Mouse (Mus musculus): ENCODE measurements around the gene H2afj. TPM values are rescaled to one million over a fixed set of nuclear protein-coding genes. Genes with fewer than 3 reads are reported as not detected.
A peak's percentile ranks its signal among the peaks of the same experiment; 100 is the strongest.

H2afj gene
- total RNA-seq, 2 experiments from 2014 or later = 64.1 to 73.0 TPM

DNA sequence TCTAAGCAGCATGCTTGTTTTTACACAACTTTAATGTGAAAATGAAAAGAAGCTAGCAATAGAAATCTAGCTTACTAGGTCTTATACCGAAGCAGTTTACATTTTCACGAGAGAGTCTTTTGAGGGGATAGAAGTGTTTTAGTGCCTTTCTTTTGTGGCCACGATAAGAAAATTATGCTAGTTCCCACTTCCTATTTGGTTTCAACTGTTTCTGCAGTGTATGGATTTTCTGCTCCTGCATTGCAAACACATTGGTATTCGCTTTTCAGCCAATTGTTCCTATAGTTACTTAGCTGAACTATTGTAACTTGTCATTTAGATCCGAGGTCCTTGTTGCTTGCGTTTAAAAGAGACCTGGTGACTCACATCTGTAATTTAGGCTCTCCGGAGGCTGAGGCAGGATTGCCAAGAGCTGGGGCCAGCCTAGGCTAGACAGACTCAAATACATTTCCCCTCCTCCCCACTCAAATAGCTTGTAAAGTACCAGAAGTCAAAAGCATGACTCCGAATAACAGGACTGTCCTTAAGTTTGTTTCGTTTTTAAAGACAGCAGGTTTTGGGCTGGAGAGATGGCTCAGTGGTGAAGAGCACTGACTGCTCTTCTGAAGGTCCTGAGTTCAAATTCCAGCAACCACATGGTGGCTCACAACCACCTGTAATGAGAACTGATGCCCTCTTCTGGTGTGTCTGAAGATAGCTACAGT is 3.2 kb upstream of the H2afj start:
- no peak for DNase-seq (ENCODE audit: low spot score in 2 of 2)

- no peak for DNase-seq (ENCODE audit: low spot score in 2 of 2)
Measured at GRCm38 (mm10) chr6:136805409-136805775, 2.7 kb upstream of the H2afj start.

- DNase-seq (ENCODE audit: low spot score in 2 of 2) = no peak
Measured at GRCm38 (mm10) chr6:136806819-136807218, 1.2 kb upstream of the H2afj start.

- DNase-seq (ENCODE audit: low spot score in 2 of 2) = no peak
Measured at GRCm38 (mm10) chr6:136807395-136808013, 540 bp upstream of the H2afj start.

- DNase-seq (ENCODE audit: low spot score in 2 of 2) = peak; percentile 54 to 57
Measured at GRCm38 (mm10) chr6:136808631-136809046, 595 bp downstream of the H2afj start.

DNA sequence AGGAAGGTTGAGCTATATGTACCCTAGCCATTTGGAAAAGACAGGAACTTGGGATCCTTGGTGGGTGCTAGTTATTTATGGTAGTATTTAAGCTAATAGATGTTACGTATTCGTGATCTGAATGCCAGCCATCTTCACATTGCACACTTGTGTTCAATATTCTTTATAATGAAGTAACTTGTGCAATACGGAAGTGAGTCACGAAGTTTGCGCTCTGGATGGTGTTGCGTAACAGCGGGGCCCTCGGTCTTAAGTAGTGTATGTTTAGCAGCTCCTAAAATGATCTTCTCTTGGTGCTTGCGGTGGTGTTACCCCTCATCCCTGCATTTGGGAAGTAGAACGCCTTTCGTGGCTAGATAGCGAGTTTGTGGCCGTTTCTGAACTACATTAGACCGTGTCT is 1.0 kb downstream of the H2afj start:
- DNase-seq (ENCODE audit: low spot score in 2 of 2) = peak in 1 of 2 experiments; percentile 53

GRCm38 (mm10) chr6:136809673-136810072 is 1.6 kb downstream of the H2afj start:
- no peak for DNase-seq (ENCODE audit: low spot score in 2 of 2)

DNA sequence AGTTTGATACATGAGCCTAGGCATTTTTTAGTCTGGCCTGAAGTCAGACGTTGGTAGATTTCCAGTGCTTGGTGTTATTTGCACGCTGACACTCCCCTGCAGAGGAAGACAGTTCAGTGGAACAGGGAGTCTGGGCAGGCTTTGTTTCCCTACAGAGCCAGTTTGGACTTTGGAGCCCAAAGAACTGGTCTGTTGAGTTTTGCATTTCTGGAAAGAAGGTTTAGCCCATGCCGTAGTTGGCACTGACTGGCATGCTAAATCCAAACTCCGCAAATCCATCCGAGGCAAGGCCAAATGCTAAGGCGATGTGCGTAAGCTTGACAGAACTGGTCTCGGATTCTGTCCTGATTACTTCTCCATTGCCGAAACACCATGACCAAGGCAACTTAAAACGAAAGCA is 3.2 kb downstream of the H2afj start:
- DNase-seq (ENCODE audit: low spot score in 2 of 2) = no peak

- no peak for DNase-seq (ENCODE audit: low spot score in 2 of 2)
Measured at GRCm38 (mm10) chr6:136813117-136813516, 5.1 kb downstream of the H2afj start.

GRCm38 (mm10) chr6:136815381-136815780 is 7.3 kb downstream of the H2afj start:
- no peak for DNase-seq (ENCODE audit: low spot score in 2 of 2)

DNA sequence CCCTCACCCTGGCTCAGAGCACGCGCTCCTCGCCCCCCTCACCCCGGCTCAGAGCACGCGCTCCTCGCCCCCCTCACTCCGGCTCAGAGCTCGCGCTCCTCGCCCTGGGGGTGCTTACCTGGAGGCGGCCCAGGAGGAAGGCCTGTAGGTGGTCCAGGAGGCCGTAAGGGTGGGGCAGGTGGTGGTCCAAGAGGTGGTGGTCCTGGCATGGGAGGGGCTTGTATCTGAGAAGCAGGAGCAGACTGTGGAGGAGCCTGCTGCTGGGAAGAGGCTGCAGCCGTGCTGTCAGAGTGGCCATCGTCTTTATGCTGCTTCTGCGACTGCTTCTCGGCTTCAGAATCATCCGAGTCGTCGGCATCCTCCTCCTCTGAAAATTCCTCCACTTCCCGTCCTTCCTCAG is 8.8 kb downstream of the H2afj start:
- no peak for DNase-seq (ENCODE audit: low spot score in 2 of 2)

DNA sequence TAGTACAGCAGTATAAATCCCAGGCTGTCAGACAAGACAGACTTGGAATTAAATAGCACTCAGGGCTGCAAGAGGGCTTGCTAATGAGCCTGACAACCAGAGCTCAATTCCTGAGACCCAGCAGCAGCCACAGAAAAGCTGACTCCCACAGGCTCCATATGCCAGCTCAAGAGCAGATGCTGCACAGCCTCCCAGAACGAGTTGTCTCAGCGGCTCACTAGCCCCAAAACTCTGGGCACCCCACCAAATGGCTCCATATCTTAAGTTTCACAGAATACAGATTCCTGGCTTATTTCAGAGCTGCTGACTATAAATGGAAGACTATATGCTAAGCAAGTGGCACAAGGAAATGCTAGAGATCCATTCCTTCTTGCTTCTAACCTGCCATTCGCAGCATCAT is 9.5 kb downstream of the H2afj start:
- peak; percentile 89 to 94 for DNase-seq (ENCODE audit: low spot score in 2 of 2)

DNA sequence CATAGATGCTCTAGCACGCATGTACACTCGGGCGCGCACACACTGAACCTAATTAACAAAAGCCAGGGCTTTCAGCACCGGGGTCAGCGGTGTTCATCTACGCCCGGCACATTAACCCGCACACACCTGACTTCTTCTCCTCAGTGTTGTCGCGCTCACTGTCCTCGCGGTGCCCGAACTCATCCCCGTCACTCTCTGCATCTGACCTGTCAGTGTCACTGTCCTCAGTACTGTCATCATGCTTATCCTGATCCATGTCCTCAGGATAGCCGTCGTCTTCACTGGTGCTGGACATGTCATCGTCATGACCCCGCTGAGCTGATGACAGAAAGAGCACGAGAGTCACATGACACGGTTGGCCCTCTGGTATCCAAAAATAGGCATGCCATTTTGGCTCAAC is 12.3 kb downstream of the H2afj start:
- DNase-seq (ENCODE audit: low spot score in 2 of 2) = no peak

GRCm38 (mm10) chr6:136821086-136821485 is 13.0 kb downstream of the H2afj start:
- no peak for DNase-seq (ENCODE audit: low spot score in 2 of 2)

- no peak for DNase-seq (ENCODE audit: low spot score in 2 of 2)
Measured at GRCm38 (mm10) chr6:136824987-136825386, 16.9 kb downstream of the H2afj start.

DNA sequence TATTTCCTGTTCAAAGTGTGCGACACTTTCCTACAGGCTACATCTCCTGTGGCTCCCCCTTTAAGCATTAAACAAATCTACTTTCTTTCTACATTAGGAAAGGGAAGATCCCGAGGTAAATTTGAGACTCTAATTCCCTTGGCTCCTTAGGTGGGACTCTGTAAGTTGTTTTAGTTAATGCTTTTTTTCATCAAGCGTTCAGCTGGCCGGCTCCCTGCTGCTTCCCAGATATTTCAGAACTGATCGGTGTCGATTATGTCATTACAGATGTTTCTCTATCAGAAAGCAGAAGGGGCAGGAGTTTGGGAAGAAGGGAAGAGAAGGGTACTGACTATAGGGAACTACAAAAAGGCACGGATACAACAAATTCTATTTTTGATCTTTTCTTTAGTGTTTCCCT is 19.1 kb downstream of the H2afj start:
- no peak for DNase-seq (ENCODE audit: low spot score in 2 of 2)

DNA sequence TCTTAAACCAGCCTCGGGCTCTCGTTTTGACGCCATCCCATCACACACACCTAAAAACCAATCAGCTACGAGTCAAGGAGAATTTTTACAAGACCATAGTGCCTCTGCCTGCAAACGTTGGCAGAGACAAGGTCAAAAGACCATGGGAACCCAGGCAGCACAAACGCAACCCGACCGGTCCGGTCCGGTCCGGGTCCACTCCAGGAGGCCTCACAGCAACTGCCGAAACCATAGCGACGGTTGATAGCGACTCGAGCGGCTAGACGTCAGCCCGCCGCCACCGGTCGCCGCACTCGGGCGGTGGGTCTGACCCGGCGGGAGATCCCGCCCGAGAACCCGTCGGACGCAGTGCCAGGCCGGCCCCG is 19.5 kb downstream of the H2afj start, which contains the start of gene BC049715:
Gene BC049715 (plus strand): TSS at position 111 of the 365 bp plus-strand sequence.
- no peak for DNase-seq (ENCODE audit: low spot score in 2 of 2)

GRCm38 (mm10) chr6:136827881-136828561 is 20.0 kb downstream of the H2afj start, which contains the start of gene Wbp11:
Gene Wbp11, minus strand, starts transcription at chr6:136828233.
- DNase-seq (ENCODE audit: low spot score in 2 of 2) = peak; percentile 95 to 97

DNA sequence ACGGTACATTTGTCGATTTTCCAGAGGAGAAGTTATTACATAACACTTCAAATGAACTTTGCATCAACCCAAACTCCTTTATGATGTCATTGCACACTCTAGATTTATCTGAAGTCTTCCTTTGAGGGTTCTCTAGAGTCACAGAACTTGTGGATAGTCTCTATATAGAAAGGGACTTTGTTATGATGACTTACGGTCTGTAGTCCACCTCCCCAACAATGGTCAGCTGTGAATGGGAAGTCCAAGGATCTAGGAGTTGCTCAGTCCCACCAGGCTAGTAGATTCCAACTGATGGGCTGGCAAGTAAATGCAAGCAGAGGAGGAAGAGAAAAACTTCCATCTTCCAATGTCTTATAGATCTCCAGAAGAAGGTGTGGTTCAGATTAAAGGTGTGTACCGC is 20.6 kb downstream of the H2afj start:
- no peak for DNase-seq (ENCODE audit: low spot score in 2 of 2)

DNA sequence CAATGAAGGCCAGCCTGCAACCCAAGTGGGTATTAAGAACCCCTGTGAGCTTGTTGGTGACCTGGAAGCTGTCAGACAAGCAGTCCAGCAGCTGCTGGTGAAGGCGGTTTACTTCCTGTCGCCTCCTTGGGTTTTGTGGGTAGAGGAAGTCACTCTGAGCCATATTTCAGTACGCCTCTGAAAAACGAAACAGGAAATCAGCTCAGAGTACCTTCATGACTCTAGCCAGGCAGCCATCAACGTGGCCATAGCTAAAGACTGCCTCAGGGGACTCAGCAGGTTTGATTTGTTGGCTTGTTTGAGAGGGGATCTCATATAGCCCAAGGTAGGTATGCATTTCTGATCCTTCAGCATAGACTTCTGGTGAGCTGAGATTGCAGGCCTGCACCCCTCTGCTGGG is 23.7 kb downstream of the H2afj start:
- no peak for DNase-seq (ENCODE audit: low spot score in 2 of 2)

GRCm38 (mm10) chr6:136835352-136835751 is 27.3 kb downstream of the H2afj start, which contains the start of gene Smco3:
Gene Smco3, minus strand, starts transcription at chr6:136835452.
- DNase-seq (ENCODE audit: low spot score in 2 of 2) = no peak

GRCm38 (mm10) chr6:136837323-136837722 is 29.3 kb downstream of the H2afj start:
- DNase-seq (ENCODE audit: low spot score in 2 of 2) = no peak

Data from layer of hippocampus, adult 18-20 months (tissue).